Mouse (Mus musculus) brain, embryonic 14.5 days (tissue): Measurements from ENCODE around the gene Itpr2.

Experiments used
- CTCF ChIP-seq: fragments of 200-500 bp; IDR thresholded peaks from 2 replicates; pipeline ENCODE4 v1.5.1; 2012; ENCODE audit warnings: inconsistent platforms, mild to moderate bottlenecking, moderate library complexity, borderline replicate concordance; ENCODE audit not compliant: insufficient read depth, insufficient read length; ENCODE audit errors: extremely low read depth
- POLR2A ChIP-seq: fragments of 200-500 bp; IDR thresholded peaks from 2 replicates; pipeline ENCODE4 v1.6.1; 2012; ENCODE audit warnings: mild to moderate bottlenecking, inconsistent platforms, borderline replicate concordance; ENCODE audit not compliant: poor library complexity, insufficient read depth, insufficient read length, severe bottlenecking; ENCODE audit errors: extremely low read depth

- TF ChIP-seq POLR2A, result no peak
- no peak for TF ChIP-seq CTCF
Measured at GRCm38 (mm10) chr6:146533146-146533545, 31.1 kb upstream of the Itpr2 start.
